Mouse (Mus musculus): Measurements from ENCODE around the gene Pir.
A peak's percentile ranks its signal among the peaks of the same experiment; 100 is the strongest.

Gene Pir

DNA sequence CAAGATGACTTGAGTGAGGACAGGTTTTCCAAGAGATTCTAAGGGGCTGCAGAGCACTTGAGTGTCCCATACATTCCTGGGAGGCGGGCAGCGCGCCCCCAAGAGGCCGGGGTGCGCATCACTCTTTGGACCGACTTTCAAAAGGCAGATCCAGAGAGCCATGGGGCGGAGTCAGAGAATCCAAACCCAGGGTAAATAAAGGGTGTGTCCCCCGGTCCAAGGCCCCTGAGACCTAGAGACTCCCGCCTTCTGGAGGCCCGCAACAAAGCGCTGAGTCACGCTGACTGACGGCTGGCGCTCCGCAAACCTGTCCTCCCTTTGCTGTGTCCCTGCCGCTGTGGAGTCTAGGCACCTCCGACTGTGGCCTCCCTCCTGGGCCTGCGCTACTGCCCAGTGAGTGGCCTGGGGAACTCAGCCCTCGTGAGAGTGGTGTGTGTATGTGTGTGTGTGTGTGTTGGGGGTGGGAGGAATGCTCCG lies at the start of gene Pir:
TSS of gene Pir (plus strand) at position 87 of the 477 bp plus-strand sequence.
- peak; percentile 34 to 65 for DNase-seq (ENCODE audit: low spot score in 2 of 2)

DNA sequence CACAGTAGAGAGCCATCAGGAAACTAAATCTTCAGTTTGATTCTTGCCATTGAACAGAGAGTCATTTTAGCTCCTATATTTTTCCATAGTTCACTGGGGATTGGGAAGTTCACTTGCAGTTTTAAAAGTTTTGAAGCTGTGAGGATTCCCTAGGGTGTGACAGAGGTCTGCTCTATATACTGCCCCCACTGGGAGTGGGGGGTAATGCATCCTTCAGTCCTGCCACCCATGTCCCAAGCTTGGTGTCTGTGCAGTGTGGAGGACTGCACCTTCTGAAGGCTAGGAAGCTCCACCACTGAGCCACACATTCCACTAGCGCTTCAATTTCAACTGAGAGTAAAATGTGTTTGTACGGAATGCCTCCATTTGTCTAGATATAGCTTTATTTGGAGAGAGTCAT lies 47.2 kb upstream of the Pir start:
- no peak for DNase-seq (ENCODE audit: low spot score in 2 of 2)

DNA sequence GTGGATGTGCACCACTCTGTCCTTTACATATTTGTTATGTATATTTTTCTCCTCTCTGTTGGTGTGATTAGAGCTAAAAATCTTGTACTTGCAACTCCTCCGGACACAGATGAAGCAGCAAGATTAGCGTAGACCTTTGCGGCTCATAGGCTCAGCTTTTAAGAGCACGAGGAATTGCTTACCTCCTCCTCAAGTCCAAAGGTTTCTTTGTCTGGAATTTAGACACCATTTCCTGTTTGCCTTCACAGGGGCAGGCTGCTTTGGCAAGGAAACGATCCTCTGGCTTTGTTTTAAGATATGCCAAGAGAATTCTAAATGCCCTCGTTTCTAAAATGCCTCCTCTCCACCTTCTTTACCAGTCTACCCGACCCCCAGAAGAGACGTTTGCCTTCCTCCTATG lies 35.8 kb upstream of the Pir start:
- DNase-seq (ENCODE audit: low spot score in 2 of 2): no peak

DNA sequence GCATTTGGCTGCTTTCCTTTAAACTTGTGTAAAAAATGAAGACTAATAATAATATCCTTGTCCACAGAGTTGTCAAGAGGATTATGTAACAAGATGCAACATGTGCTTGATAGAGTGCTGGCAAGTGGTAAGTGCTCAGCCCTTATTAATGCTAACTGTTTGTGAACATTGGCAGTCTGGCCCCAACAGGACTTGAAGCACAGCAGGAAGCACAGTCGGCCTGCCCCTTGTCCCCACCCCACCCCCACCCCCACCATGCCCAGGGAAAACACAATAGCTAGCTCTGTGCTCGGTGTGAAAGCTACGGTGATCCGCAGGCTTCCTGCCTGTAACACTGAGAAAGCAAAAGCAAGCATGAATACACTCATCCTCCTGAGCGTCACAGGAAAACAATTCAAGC lies 23.5 kb upstream of the Pir start:
- no peak for DNase-seq (ENCODE audit: low spot score in 2 of 2)

DNA sequence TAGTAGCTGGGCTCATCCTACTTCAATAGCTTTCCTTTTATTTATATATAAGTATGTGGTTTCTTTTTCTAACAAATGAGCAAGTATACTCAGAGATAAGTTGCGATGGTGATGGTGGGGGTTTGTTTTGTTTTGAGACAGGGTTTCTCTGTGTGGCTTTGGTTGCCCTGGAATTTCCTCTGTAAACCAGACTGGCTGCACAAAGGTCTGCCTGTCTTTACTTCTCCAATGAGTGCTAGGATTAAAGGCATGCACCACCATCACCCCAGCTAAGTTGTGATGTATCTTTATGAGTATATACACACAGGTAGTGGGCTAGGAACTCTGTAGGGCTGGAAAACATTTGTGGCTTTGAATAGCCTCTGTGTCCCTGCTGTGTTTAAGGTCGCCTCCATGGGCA lies 22.4 kb upstream of the Pir start:
- no peak for DNase-seq (ENCODE audit: low spot score in 2 of 2)

DNA sequence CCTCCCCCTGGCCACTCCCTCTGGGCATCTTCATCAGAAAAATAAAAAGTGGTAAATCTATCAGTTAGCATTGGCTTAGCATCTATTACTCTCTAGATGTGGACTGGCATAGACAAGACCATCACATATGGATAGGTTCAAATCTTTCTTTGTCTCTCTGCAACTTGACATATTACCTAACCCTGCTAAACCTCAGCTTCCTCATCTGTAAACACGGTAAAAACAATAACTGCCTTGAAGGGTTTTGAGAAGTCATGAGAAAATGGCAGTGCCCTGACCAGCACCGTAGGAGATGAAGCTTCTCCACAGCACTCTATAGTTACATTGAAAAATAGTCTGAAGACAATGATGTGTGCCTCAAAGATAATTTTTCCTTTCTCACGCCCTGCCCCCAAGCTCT lies 12.6 kb upstream of the Pir start:
- DNase-seq (ENCODE audit: low spot score in 2 of 2): no peak

DNA sequence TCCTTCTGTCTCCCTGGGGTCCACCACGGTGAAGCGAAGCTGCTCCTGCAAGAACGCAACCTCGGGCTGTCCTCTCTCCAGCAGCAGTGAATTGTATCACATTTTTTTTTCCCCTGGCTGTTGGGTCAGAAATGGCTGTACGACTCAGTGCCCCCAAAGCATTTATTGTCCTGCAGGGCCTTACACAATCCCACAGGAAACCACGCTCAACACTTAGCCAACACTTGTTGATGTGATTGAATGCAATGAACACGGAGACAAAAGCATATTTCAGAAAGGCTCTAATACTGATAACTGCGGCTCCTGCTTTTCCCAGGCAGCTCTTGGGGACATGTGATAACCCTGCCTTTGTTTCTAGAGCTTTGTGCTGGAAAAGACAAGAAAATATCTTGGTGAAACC lies 11.1 kb upstream of the Pir start, which contains the start of gene Bmx:
TSS of gene Bmx (minus strand) at position 137 of the 400 bp plus-strand sequence.
- DNase-seq (ENCODE audit: low spot score in 2 of 2): no peak

DNA sequence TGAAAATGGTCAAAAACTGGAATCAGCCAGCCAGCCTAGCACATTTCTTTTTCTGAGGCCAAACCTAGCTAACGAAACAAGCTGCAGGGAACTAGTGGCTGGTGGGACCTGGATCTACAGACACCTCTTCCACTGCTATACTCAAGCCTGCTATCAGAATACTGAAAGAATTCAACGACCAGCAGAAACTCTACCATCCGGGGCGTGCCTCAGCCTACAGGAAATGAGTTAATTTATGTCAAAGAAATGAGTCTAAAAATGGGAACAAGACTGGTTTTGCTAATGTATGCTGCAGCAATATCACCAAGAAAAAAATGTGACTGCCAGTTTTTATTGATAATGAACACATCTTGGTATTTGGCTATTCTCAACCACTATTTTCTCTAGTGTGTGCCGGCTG lies 10.5 kb upstream of the Pir start:
- DNase-seq (ENCODE audit: low spot score in 2 of 2): no peak

DNA sequence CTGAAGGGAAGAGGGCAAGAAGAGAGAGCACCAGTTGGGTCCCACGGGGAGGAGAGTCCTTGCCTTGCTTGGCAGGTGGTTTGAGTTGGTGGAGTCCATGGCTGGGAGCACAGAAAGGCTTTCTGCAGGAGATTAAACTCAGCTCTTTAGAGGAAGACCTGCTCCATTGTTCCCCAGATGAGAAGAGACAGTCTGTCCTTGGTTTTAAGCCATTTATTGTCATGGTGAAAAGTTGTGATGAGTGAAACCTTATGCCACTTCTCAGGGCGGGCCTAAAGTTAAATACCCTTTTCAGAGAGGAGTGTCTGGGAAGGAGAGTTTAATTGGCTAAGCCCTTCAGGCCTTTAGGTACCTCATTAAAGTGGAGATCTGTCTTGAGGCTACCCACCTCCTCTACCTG lies 6.9 kb upstream of the Pir start:
- no peak for DNase-seq (ENCODE audit: low spot score in 2 of 2)

DNA sequence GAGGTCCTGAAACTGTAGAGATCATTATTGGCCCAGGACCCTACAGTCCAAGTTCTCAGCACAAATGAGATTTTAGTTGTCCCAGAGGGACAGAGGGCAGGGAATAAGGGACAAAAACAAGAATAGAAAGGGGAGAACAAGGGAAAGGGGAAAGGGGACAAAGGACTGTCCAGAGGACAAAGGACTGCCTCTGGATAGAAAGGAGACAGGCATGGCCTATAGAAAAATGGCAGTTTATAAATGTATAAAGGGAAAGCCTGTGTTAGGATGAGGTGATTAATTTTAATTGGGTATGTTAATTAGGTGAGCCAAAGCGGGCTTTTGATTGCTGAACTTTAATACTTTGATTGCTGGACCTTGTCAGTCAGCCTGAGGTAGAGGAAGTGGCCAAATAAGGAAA lies 4.3 kb upstream of the Pir start:
- DNase-seq (ENCODE audit: low spot score in 2 of 2): no peak

DNA sequence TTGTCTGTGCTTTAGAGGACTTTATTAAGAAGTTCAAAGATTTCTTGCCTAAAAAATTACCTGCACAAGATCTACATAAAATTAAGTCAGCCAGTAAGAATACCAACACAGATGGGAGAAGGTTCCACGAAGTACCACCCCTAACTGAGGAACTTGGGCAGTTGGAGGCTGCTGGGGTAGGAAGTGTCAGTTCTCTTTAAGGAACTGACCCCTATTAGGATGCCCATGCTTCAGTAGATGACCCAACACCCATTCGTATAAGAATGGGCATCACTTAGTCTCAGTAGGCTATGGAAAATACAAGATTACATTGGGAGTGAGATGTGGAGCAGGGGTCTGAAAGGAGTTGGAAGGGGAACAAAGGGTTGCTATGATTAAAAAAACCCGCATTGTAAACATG lies 1.4 kb downstream of the Pir start:
- no peak for DNase-seq (ENCODE audit: low spot score in 2 of 2)

DNA sequence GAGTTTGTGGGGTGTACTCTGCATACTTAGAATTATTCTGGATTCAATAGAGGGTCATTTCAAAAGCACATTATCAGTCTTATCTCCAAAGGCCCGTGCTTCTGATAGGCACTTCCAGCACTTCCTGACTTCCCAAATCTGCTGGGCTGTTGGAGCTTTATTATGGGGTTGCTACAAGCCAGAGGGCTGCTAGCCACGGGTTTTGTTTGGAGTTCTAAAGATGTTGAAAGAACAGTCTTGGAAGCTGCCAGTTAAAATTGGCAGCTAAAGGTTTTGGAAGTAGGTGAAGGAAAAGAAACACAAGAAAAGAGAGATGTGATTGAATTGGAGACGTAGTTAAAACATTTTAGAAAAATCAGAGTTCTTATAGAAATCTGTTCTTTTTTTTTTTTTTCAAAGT lies 6.4 kb downstream of the Pir start:
- peak in 1 of 2 experiments; percentile 7 for DNase-seq (ENCODE audit: low spot score in 2 of 2)

DNA sequence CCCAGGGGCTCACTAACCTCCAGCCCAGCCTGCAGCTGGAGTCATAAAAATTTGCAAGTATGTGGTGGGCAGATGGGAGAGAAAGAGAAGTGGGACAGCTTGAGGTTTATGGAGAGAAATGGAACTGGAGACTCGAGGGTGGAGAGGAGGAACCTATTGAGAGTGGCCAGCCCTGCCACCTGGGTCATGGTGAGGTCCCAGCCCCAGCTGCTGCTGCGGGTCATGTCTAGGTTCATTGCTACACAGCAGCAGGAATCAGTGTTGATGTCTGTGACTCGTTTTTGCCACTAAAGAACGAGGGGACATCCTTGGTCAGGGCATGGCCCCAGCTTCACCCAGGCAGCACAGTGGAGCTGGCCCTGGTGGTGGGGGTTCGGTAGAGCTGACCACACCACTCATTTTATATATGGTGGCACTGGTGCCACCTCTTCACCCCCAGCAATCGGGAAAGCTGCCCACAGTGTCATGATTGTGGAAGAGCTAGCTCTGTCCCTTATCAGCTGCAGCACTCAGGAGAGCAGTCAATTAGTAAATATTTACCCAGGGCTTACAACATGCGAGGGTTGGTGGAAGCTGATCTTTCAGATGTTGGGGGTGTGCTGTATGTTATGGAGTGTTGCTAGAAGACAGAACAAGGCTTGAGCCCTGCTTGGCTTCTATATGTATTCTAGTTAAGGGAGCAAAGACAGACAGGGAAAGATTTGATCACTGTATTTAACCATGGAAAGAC lies 11.9 kb downstream of the Pir start:
- no peak for DNase-seq (ENCODE audit: low spot score in 2 of 2)

DNA sequence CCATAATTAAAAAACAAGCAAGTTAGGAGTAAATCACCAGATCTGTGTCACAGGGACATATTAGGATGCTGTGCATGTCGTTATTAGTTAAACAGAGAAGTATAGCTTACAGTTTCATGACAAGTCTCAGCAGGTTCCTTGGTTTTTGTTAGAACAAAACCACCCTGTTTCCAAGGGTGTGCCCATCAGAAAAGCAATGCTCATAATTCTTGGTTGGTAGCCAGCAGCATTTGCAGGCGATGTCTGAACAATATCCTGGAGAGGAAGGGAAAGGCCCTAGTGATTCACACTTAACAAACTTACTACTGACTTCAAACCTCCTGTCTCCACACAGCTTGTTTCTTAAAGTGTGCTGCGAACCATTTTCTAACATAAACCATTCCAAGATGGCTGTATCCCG lies 14.6 kb downstream of the Pir start:
- DNase-seq (ENCODE audit: low spot score in 2 of 2): peak in 1 of 2 experiments; percentile 13

DNA sequence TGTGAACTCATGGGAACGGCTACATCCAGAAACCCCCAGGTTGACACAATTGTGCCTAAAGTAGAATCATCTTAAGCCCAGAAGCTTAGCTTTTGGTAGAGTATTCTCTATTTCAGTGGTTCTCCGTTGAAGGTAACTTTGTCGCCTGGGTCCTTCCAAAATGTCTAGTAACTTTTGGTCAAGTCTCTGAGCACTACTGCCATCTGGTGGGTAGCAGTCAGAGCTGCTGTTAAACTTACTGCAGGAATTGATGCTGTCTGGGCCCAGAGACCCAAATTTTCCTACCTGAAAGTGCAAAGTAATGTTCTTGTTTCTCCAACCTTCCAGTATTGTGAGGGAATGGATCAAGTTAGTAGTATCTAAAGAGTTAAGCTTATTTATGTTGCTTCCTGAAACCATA lies 17.9 kb downstream of the Pir start:
- DNase-seq (ENCODE audit: low spot score in 2 of 2): peak in 1 of 2 experiments; percentile 9

DNA sequence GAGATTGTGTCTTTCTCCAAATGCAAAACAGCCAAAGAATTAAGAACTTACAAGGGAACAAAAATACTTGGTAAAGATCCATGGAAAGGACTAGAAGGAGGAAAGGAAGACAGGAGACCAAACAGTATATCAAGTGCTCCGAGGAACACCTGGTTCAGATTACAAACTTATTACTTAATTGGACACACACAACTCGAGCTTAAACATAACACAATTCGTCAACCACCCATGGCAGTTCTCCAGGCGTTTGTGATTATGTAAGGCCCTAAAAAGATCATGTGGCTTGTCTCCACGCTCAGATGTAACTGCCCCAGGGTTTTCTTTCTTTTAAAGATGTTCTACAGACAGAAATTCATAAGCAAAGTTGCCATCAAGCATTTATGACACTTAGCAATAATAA lies 22.0 kb downstream of the Pir start:
- peak in 1 of 2 experiments; percentile 22 for DNase-seq (ENCODE audit: low spot score in 2 of 2)

DNA sequence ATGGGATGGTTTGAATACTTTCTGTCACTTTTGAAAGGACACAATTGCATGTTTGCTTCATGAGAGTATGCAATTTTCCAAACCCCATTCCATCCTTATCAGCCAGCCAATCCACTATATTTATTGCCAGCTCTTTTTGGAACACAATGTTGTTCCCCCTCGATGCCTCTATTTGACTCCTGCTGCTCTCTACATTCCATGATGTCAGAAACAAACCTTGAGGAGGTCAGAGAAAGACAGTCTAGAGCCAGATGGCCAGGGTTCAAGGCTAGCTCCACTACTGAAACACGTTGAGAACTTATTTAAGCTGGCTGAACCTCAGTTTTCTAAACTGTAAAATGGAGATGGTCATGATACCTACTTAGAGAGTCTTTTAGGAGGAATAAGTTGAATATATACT lies 37.1 kb downstream of the Pir start:
- DNase-seq (ENCODE audit: low spot score in 2 of 2): no peak

DNA sequence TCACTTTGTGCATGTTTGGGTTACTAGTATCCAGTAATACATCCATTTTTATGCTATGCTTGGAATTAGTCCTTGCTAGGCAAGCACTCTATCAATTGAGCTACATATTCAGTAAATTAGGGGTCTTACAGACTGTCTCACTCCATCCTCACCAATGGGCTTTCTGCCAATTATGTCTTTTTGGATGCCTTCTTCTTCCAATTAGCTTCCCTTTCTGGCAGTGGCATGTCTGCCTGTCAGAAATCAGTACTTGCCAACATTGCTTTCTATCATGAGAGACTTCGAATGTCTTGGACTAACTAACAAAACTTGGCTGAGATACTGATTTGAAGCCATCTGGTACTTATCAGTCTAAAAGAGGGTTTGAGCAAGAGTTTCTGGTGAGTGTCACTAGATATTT lies 44.7 kb downstream of the Pir start:
- no peak for DNase-seq (ENCODE audit: low spot score in 2 of 2)

DNA sequence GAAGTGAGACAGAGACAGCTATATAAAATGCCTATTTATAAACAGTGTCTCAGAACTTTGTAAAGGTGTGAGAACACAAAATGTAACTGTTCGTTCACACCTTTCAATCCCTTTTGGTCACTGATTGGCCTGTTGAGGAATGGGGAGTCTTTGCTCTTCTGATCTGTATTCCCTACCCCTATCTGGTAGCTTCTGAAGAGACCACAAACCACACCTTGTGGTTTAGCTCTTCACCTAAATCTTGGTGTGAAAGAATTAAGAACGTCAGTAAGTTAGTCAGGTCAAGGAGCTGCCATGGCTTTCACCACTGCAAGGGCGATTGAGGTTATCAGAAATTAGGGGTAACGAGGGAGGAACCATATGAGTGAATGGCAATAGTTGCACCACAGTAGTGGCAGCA lies 49.4 kb downstream of the Pir start:
- DNase-seq (ENCODE audit: low spot score in 2 of 2): no peak

DNA sequence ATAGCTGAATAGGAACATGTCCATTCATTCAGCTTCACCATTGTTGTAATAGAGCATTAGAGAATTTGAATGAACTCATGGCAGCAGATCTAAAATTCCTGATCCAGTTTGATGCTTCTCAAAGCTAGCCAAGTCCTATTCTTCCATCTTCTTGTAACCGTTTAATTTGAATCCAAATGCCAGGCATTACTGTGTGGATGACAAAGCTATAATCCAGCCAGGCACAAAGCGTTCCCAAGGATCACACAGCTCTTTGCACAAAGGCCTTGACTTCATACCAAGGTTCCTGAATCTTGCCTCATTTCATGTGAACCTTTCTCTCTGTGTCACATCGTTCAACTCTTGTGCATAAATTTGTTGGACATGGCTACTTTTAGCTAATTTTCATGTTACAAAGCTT lies 50.9 kb downstream of the Pir start:
- no peak for DNase-seq (ENCODE audit: low spot score in 2 of 2)

DNA sequence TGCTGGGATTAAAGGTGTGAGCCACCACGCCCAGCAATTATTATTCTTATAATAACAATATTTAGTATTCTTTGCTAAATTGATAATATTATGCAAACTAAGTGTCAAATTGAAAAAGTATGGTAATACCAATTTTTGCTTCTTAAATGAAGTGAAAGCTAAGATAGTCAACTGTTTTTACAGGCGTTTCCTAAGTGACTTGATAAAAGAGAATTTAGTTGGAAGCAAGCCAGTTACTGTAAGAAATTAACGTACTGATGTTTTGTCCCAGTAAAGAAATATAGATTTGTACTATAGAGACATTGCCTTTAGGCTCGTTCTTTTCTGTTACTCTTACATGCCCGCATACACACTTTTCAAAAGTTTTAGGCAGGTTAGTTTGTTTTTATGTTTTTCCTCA lies 53.3 kb downstream of the Pir start:
- no peak for DNase-seq (ENCODE audit: low spot score in 2 of 2)

DNA sequence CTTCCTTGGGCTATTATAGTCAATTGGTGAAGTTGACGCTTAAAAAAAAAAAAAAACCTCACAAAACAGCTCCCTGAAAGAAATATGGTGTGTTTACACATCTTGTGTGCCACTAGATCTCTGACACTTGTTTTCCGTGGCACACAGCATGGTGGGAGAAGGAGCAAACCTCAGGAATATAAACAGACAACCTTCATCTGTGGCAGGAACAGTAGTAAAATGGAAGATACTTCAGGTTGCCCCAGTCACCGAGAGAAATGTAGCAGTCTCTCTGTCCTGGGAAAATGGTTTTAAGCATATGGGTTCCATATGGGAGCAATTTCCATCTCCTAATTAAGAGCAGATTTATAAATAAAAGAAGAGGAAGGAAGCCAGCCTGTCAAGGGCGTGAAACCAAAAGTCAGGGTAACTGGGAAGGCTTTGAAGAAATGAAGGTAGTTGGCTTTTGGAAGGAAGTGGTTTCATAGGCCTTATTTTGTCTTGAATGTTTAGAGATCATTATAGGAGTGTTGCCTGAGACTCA lies 54.3 kb downstream of the Pir start:
- DNase-seq (ENCODE audit: low spot score in 2 of 2): no peak

DNA sequence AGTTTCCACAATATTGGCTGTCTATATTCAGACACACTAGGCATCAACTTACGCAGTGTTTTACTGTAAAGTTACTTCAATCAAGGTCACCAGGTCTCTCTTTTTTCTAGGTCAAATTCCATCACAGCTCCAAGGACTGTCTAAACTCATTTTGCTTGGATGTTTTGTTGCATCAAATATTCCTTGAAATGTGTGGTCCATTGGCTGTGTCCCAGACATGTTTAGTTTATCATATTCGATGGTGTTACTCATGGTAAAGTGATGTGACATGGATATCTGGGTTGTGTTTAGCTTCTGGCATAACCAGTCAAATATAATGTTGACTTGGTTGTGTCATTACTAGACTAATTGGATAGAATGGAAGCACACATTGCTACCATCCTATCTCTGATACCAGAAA lies 61.2 kb downstream of the Pir start:
- DNase-seq (ENCODE audit: low spot score in 2 of 2): no peak

DNA sequence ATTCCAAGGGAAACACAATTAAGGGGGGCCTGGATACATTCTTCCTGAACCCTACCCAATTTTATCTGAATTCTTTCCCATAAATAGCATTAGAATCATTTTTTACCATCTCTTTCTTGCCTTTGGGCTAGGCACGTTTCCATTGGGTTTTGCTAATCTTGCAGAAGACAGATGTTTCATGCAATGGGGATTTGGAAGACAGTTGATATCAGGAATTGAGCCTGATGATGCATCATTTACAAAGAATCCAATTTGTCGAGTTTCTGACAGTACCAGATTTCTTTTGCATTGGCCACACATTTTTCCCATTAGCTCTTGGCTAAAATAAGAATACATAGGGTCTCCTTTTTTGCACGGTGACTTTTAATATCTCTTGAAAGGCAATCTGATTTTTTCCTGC lies 61.6 kb downstream of the Pir start:
- no peak for DNase-seq (ENCODE audit: low spot score in 2 of 2)

Measured in urinary bladder, postnatal 36 days (tissue).